Mouse (Mus musculus) bone marrow macrophage, adult 2 months (primary cell): ENCODE measurements around the gene Plpp2.

Experiments used
- CTCF ChIP-seq: IDR thresholded peaks from 2 replicates; pipeline ENCODE4 v1.5.1; 2012; ENCODE audit warnings: low read depth, mild to moderate bottlenecking, low read length, moderate library complexity
- POLR2A ChIP-seq: IDR thresholded peaks from 2 replicates; pipeline ENCODE4 v1.6.1; 2012; ENCODE audit warnings: mild to moderate bottlenecking, low read depth, low read length, borderline replicate concordance

- no peak for TF ChIP-seq POLR2A
- TF ChIP-seq CTCF, result no peak
Observed at GRCm38 (mm10) chr10:79526661-79527452, 6.7 kb downstream of the Plpp2 start.
